Mouse (Mus musculus) neural tube, embryonic 11.5 days (tissue): ENCODE data around the gene Tjp2. TPM values are rescaled to one million over a fixed set of nuclear protein-coding genes. Genes with fewer than 3 reads are reported as not detected.

ENCODE experiments used
- ATAC-seq: fragments of 200-750 bp; cut with Nextera tagmentation; 2 replicates; pipeline ENCODE4 v1.8.0; 2017; ENCODE audit warnings: moderate number of reproducible peaks, mild to moderate bottlenecking, moderate TSS enrichment, moderate library complexity; ENCODE audit not compliant: insufficient read depth, low FRiP score, low TSS enrichment
- DNase-seq: peaks from one replicate; pipeline ENCODE4 v3.0.0-alpha.2; 2015; ENCODE audit warnings: low spot score
- H3K27ac ChIP-seq: fragments of 300-500 bp; sonication (generic); 2 replicates; pipeline ENCODE4 v1.5.1; 2014; ENCODE audit warnings: low read depth, mild to moderate bottlenecking, low read length
- H3K27me3 ChIP-seq: fragments of 300-500 bp; sonication (generic); 2 replicates; pipeline ENCODE4 v1.6.1; 2014; ENCODE audit warnings: mild to moderate bottlenecking, low read length, mixed read lengths; ENCODE audit not compliant: control insufficient read depth, insufficient read depth
- H3K36me3 ChIP-seq: fragments of 300-500 bp; sonication (generic); 2 replicates; pipeline ENCODE4 v1.6.1; 2014; ENCODE audit warnings: mild to moderate bottlenecking, low read length, moderate library complexity, mixed read lengths; ENCODE audit not compliant: control insufficient read depth, insufficient read depth
- H3K4me1 ChIP-seq: fragments of 300-500 bp; sonication (generic); 2 replicates; pipeline ENCODE4 v1.6.1; 2014; ENCODE audit warnings: low read length, mixed read lengths; ENCODE audit not compliant: control insufficient read depth, insufficient read depth
- H3K4me2 ChIP-seq: fragments of 300-500 bp; sonication (generic); 2 replicates; pipeline ENCODE4 v1.6.1; 2014; ENCODE audit warnings: low read depth, mild to moderate bottlenecking, moderate library complexity
- H3K4me3 ChIP-seq: fragments of 300-500 bp; sonication (generic); 2 replicates; pipeline ENCODE4 v1.5.1; 2014; ENCODE audit warnings: low read depth, low read length
- H3K9ac ChIP-seq: fragments of 300-500 bp; sonication (generic); 2 replicates; pipeline ENCODE4 v1.6.1; 2014; ENCODE audit warnings: mild to moderate bottlenecking, low read length
- H3K9me3 ChIP-seq: fragments of 300-500 bp; sonication (generic); 2 replicates; pipeline ENCODE4 v1.6.1; 2016; ENCODE audit warnings: low read length; ENCODE audit not compliant: control insufficient read depth
- WGBS: fragments of 180-500 bp; shearing (Covaris S2); extraction: QIAGEN DNeasy Blood & Tissue Kit; methylation state at CpG from one replicate; pipeline ENCODE4 v1.1.7; 2014; 5-methylcytosine and 5-hydroxymethylcytosine counted together
- polyA plus RNA-seq: library from polyadenylated mRNA; unstranded; fragments of >200 nt; fragmentation: Nextera tagmentation; extraction: Ambion mirVana; gene quantifications from 2 replicates; pipeline ENCODE4 v1.2.1, GENCODE M21; 2014

Tjp2 gene
- polyA plus RNA-seq, 1 experiment from 2014 or later, result 31.9 TPM

DNA sequence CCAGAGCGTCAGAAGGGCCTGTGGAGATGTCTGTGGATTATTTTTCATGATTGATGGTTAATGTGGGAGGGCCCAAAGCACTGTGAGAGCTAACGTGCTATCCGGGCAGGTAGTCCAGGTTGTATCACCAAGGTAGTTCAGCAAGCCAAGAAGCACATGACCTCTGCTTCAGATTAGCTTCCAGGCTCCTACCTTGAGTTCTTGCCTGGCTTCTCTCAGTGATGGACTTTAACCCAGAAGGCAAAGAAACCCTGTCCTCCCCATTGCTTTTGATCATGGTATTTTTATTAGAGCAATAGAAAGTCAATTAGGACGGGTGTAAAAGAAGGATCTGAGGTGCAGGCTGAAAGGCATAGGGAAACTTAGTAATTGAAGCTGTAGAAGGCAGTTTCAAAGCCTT lies 161.2 kb downstream of the Tjp2 start:
- Histone ChIP-seq H3K4me2 (no peak overlapping the region), H3K4me3 (no peak overlapping the region), H3K9ac (no peak overlapping the region), H3K9me3 (no peaks in the 10 kb centered on the region), H3K27ac (no peak overlapping the region), H3K27me3 (no peaks in the 10 kb centered on the region), H3K36me3 (no peaks in the 10 kb centered on the region), H3K4me1 (no peaks in the 10 kb centered on the region)
- DNase-seq (no peak), ATAC-seq (no peak)
- 49% methylated on average over 4 of the region's 4 CpGs for WGBS

GRCm38 (mm10) chr19:24058851-24059250 lies 166.0 kb downstream of the Tjp2 start:
- no peak overlapping the region for H3K27ac ChIP-seq
- no peaks in the 10 kb centered on the region for H3K4me1 ChIP-seq
- H3K36me3 ChIP-seq, result no peaks in the 10 kb centered on the region
- H3K9me3 ChIP-seq, result no peaks in the 10 kb centered on the region
- no peaks in the 10 kb centered on the region for H3K27me3 ChIP-seq
- no peak overlapping the region for H3K9ac ChIP-seq
- 68% methylated on average over 8 of the region's 8 CpGs for WGBS
- ATAC-seq (no peak), DNase-seq (no peak)
- H3K4me3 ChIP-seq, result no peak overlapping the region
- H3K4me2 ChIP-seq, result no peak overlapping the region

GRCm38 (mm10) chr19:24058021-24058420 lies 166.8 kb downstream of the Tjp2 start:
- Histone ChIP-seq H3K4me1 (no peaks in the 10 kb centered on the region), H3K4me2 (no peak overlapping the region), H3K27ac (no peak overlapping the region), H3K4me3 (no peak overlapping the region), H3K9ac (no peak overlapping the region), H3K36me3 (no peaks in the 10 kb centered on the region), H3K27me3 (no peaks in the 10 kb centered on the region), H3K9me3 (no peaks in the 10 kb centered on the region)
- DNase-seq, result no peak
- ATAC-seq, result no peak
- WGBS, result 88% methylated on average over 5 of the region's 5 CpGs

GRCm38 (mm10) chr19:24056880-24057279 lies 167.9 kb downstream of the Tjp2 start:
- no peak for ATAC-seq
- no peaks in the 10 kb centered on the region for H3K4me1 ChIP-seq
- H3K27me3 ChIP-seq, result no peaks in the 10 kb centered on the region
- 92% methylated on average over 1 of the region's 1 CpGs for WGBS
- no peak overlapping the region for H3K4me2 ChIP-seq
- no peak overlapping the region for H3K9ac ChIP-seq
- no peak overlapping the region for H3K4me3 ChIP-seq
- no peaks in the 10 kb centered on the region for H3K36me3 ChIP-seq
- no peak overlapping the region for H3K27ac ChIP-seq
- H3K9me3 ChIP-seq, result no peaks in the 10 kb centered on the region
- DNase-seq, result no peak

DNA sequence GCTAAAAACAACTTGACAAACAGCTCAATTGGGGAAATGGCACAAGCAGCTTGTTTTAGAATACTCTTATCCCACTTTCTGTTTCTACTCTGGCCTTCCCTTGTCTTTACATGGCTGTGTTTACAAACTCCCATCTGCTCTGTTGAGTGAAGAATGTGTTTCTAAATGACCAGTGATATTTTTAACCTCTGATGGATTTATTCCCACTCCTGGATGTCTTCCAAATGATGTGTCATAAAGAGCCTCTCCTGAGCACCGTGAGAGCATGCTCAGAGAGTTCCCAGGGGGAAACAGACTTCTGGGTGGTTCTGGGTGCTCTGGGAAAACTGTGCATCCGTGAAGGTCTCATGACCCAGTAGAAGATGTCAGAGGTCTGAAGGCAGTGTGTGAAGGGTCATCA lies 169.9 kb downstream of the Tjp2 start:
- no peak overlapping the region for H3K4me2 ChIP-seq
- no peak overlapping the region for H3K4me3 ChIP-seq
- 50% methylated on average over 2 of the region's 2 CpGs for WGBS
- ATAC-seq (no peak), DNase-seq (no peak)
- no peaks in the 10 kb centered on the region for H3K36me3 ChIP-seq
- no peak overlapping the region for H3K9ac ChIP-seq
- H3K4me1 ChIP-seq, result no peaks in the 10 kb centered on the region
- no peaks in the 10 kb centered on the region for H3K9me3 ChIP-seq
- H3K27me3 ChIP-seq, result no peaks in the 10 kb centered on the region
- no peak overlapping the region for H3K27ac ChIP-seq

GRCm38 (mm10) chr19:24054265-24054664 lies 170.6 kb downstream of the Tjp2 start:
- no peak for ATAC-seq
- Histone ChIP-seq H3K4me3 (no peak overlapping the region), H3K4me1 (no peaks in the 10 kb centered on the region), H3K9me3 (no peaks in the 10 kb centered on the region), H3K27ac (no peak overlapping the region), H3K27me3 (no peaks in the 10 kb centered on the region), H3K4me2 (no peak overlapping the region), H3K36me3 (no peaks in the 10 kb centered on the region), H3K9ac (no peak overlapping the region)
- WGBS, result 41% methylated on average over 5 of the region's 5 CpGs
- no peak for DNase-seq

DNA sequence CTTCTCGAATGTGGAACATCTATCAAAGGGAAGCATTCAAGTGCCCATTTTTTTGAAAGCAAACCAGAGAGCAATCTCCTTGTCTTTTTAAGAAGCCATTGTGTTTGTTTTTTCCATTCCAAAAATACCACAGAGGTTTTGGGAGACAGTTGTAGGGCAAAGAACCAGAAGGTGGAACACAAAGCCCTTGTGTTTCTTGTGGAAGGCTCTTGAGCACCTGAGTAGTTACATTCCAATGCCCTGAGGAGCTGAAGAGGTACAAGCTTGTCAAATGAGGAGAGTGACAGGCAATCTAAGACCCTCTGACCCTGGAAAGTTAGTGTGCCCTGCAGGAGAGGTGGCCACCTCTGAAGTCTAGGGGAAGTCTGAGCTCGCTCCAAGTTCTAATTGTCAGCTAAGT lies 174.3 kb downstream of the Tjp2 start:
- Histone ChIP-seq H3K4me1 (no peaks in the 10 kb centered on the region), H3K36me3 (no peaks in the 10 kb centered on the region), H3K9me3 (no peaks in the 10 kb centered on the region), H3K4me3 (no peak overlapping the region), H3K9ac (no peak overlapping the region), H3K27me3 (no peaks in the 10 kb centered on the region), H3K27ac (no peak overlapping the region), H3K4me2 (no peak overlapping the region)
- WGBS, result 71% methylated on average over 2 of the region's 2 CpGs
- no peak for ATAC-seq
- no peak for DNase-seq

DNA sequence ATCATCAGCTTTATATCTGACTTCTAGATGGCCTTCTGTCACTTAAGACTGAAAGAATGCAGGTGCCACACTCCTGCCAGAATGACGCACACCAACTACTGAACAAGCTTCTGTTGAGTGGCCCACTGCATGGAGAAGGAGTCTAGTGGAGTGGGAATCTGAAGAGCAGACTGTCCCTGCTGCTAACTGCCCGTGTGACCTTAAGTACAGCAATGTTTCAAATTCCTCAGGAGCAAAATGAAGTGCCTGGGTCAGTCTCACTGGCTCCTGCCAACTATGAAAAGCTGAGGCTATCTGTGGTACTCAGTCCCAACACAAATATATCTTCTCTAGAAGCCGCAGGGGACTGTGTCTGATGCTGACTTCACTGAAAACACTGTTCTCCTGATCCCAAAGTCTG lies 175.5 kb downstream of the Tjp2 start:
- Histone ChIP-seq H3K27me3 (no peaks in the 10 kb centered on the region), H3K9me3 (no peaks in the 10 kb centered on the region), H3K27ac (no peak overlapping the region), H3K9ac (no peak overlapping the region), H3K4me2 (no peak overlapping the region), H3K4me3 (no peak overlapping the region), H3K36me3 (no peaks in the 10 kb centered on the region), H3K4me1 (no peaks in the 10 kb centered on the region)
- WGBS, result 91% methylated on average over 3 of the region's 3 CpGs
- ATAC-seq (no peak), DNase-seq (no peak)

- no peaks in the 10 kb centered on the region for H3K4me1 ChIP-seq
- WGBS, result 87% methylated on average over 10 of the region's 10 CpGs
- H3K9me3 ChIP-seq, result no peaks in the 10 kb centered on the region
- H3K27me3 ChIP-seq, result no peaks in the 10 kb centered on the region
- H3K4me3 ChIP-seq, result no peak overlapping the region
- ATAC-seq, result no peak
- no peak overlapping the region for H3K4me2 ChIP-seq
- no peak for DNase-seq
- H3K36me3 ChIP-seq, result no peaks in the 10 kb centered on the region
- H3K27ac ChIP-seq, result no peak overlapping the region
- no peak overlapping the region for H3K9ac ChIP-seq
Observed at GRCm38 (mm10) chr19:24046395-24046993, 178.3 kb downstream of the Tjp2 start.
